Mouse (Mus musculus) urinary bladder, postnatal 36 days (tissue): ENCODE measurements around the gene Srgap2.

Experiments used
- DNase-seq, 2 experiments: peaks; one replicate each; pipeline ENCODE4 v3.0.0; 2022; ENCODE audit warnings: low spot score in 2 of 2, mixed read lengths in 1 of 2

The Srgap2 gene

DNA sequence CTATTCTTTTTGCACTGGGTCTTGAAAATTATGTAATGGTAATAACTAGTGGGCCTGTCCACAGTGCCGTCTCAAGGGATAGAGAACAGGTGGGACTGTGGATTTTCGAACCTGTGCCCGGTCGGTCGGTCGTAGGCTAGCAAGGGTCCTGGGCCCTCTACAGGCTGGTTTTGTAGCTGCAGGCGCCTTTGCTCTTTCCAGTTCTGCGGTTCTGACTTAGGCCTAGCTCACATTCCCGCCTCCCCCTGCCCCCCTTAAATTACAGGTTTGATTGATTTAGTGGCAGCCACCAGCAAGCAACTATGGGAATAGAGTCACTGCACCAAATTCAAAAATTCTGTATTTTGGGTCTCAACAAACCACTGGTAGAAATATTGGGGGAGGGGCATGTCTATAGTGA, 281.2 kb downstream of the Srgap2 start:
- DNase-seq, result no peak

GRCm38 (mm10) chr1:131245089-131245856, 281.9 kb downstream of the Srgap2 start, which contains the start of gene Rassf5:
Gene Rassf5 (minus strand): TSS chr1:131245258.
- peak; percentile 83 to 87 for DNase-seq

- DNase-seq, result no peak
Measured at GRCm38 (mm10) chr1:131244536-131245088, 282.5 kb downstream of the Srgap2 start.

DNA sequence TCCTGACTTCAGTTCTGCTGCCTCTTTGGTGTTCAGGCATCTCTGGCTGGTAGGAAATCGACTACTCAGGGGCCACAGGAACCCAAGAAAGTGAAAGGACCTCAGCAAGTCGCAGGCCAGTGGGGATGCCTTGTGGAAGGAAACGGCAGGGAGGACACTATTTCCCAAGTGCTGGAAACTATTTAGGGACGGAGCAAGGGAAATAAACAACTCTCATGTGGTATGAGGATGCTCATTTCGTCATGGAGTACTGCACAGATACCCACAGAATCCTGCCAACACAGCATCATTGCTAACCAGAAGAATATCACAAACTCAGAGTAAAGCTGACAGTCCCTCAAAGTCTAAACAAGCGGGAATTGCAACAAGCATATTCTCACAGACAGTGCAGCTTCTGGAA, 284.2 kb downstream of the Srgap2 start:
- DNase-seq, result no peak

DNA sequence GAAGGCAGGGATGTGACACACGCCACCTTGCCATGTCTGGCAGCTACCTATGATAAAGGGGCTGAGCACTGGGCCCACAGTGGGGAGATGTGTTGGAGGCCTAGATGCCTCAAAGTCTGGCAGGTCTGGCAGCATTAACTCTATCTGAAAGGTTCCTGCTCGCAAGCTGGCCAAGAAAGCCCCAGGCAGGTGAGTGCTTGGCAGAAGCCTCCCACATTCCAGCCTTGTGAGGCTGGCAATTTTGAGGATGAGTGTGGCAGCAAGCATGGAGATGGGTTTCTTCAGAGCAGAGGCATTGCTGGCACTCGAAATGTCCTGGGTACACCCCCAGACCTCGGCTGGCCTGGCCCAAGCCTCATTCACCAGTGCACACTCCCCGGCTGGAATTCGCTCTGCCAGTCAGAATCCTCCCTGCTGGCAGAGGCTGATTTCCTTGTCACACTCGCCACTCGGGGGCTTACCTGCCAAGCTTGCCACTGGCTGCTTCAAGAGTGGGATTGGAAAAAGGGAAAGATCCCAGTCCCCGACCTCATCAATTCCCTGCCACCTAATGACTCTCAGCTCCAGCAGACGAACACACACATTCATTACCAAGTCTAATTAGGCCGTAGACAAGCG, 287.5 kb downstream of the Srgap2 start:
- DNase-seq, result no peak

DNA sequence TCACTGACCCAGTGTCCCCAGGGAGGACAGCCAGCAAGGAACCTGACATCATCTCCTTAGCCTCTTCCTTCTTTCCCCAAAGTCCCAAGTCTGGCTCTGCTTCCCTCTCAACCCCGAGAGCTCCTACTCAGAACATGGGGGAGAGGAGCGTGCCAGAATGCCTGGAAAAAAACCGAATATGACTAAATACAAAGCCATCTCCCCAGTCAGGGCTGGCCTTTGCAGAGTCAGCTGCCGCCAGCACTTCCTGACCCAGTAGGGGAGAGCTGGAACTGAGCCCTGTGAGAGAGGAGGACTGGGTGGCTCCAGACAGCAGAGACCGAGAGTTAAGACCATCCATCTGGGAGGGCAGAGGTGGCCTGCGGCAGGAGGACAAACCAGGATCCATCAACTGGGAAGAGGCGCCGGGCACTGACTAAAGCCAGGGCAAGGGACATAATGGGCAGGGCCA, 288.2 kb downstream of the Srgap2 start:
- DNase-seq, result peak; percentile 56 to 76

GRCm38 (mm10) chr1:131236077-131236476, 291.1 kb downstream of the Srgap2 start:
- no peak for DNase-seq
